Mouse (Mus musculus) right cerebral cortex, adult 2 months (tissue): ENCODE measurements at regions not wholly inside any gene's neighbourhood (a gene's known extent, or its start where the extent isn't known, plus 50 kb on each side); places are given as distances from the start of the nearest gene placed in this dataset.

Experiments used
- DNase-seq, 2 experiments: peaks; one replicate each; pipeline ENCODE4 v3.0.0; 2021 to 2022; ENCODE audit warnings: low spot score in 2 of 2

GRCm38 (mm10) chr5:120315116-120315515 is 116.4 kb upstream of the Lhx5 start:
- DNase-seq, result no peak

- no peak for DNase-seq
Measured at GRCm38 (mm10) chr5:120318951-120319350, 112.5 kb upstream of the Lhx5 start.

GRCm38 (mm10) chr5:120322031-120322731 is 109.3 kb upstream of the Lhx5 start:
- DNase-seq, result no peak

- DNase-seq, result no peak
Measured at GRCm38 (mm10) chr5:120322732-120323316, 108.7 kb upstream of the Lhx5 start.

- DNase-seq, result no peak
Measured at GRCm38 (mm10) chr5:120324111-120324510, 107.4 kb upstream of the Lhx5 start.

- DNase-seq, result peak in 1 of 2 experiments; percentile 5
Measured at GRCm38 (mm10) chr5:120325386-120325910, 106.1 kb upstream of the Lhx5 start.

GRCm38 (mm10) chr5:120332030-120332429 is 99.5 kb upstream of the Lhx5 start:
- peak; percentile 62 to 65 for DNase-seq

- DNase-seq, result no peak
Measured at GRCm38 (mm10) chr5:120339162-120339561, 92.3 kb upstream of the Lhx5 start.

- DNase-seq, result no peak
Measured at GRCm38 (mm10) chr5:120340696-120341231, 90.7 kb upstream of the Lhx5 start.

GRCm38 (mm10) chr5:120350461-120350860 is 81.0 kb upstream of the Lhx5 start:
- DNase-seq, result no peak

- no peak for DNase-seq
Measured at GRCm38 (mm10) chr5:120351827-120352226, 79.7 kb upstream of the Lhx5 start.

- DNase-seq, result no peak
Measured at GRCm38 (mm10) chr5:120353657-120354056, 77.8 kb upstream of the Lhx5 start.

- no peak for DNase-seq
Measured at GRCm38 (mm10) chr5:120356950-120357349, 74.5 kb upstream of the Lhx5 start.

- no peak for DNase-seq
Measured at GRCm38 (mm10) chr5:120358084-120358690, 73.3 kb upstream of the Lhx5 start.

GRCm38 (mm10) chr5:120365950-120366467 is 65.5 kb upstream of the Lhx5 start:
- peak; percentile 14 to 18 for DNase-seq

GRCm38 (mm10) chr5:120368797-120369196 is 62.7 kb upstream of the Lhx5 start:
- DNase-seq, result no peak

GRCm38 (mm10) chr5:120371176-120371819 is 60.2 kb upstream of the Lhx5 start:
- DNase-seq, result no peak

GRCm38 (mm10) chr5:120373426-120373825 is 58.1 kb upstream of the Lhx5 start:
- DNase-seq, result no peak
